Mouse (Mus musculus) ovary, adult 2 months (tissue): ENCODE results near the gene 9130230L23Rik. TPM values are rescaled to one million over a fixed set of nuclear protein-coding genes. Genes with fewer than 3 reads are reported as not detected.

ENCODE experiments used
- polyA plus RNA-seq: library from polyadenylated mRNA; depleted of rRNA; stranded (reverse); fragments of >200 nt; gene quantifications from 2 replicates; pipeline ENCODE4 v1.2.3, GENCODE M21; 2012; rRNA removed

The 9130230L23Rik gene
- polyA plus RNA-seq, result 0.53 and 0.62 TPM in 2 replicates

DNA sequence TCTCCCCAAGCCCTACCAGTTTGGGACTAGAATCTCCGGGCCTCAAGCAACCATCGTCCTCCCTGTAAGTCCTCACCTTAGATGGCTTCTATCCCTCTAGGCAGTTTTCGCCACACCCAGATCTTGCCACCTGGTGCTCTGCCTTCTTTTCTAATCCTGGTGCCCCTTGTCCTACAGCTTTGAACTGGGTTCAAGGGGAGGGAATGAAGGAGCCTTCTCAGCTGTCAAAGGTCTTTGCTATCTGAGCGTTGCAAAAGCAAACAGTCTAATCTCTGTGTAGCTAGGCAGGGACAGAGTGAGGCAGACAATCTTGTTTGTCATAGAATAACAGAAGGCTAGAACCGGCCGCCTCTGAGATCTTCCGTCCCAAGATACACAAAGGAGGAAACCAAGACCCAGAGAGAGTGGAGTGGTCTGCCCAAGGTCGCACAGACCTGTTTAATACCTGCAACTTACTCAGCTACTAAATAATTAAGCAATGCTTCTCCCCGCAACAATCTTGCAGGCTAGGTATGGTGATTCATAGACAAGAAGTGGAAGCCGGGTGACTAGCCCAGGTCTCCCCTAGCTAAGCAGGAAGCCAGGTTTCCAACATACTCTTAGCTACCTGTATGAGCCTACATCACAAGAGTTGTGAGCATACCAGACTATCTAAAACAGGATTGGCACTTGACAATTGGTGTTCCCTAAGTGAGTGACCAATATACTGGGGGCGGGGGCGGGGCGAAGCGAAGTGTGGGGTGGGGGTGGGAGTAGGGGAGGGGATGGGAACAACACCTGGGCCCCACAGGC is at the start of gene 9130230L23Rik:
TSS of gene 9130230L23Rik (minus strand) at position 152 of the 792 bp plus-strand sequence.

DNA sequence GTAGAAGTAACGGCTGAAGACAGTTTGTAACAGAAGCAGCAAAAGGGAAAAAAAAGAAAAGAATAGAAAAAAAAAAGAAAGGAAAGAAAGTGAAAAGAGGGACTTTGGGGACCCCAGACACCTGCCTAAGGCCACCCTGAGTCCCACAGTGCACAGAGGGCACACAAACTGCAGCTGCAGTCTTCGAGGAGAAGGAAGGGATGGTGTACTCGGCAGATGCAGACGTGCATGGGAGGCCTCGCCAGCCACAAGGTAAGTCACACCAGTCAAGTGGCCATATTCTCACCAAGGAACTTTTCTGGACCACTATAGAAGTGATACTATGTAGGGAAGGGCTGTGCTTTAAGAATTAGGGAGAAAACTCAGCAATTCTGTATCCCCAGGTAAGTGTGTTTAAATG is 69.3 kb downstream of the 9130230L23Rik start, which contains the start of gene Chrna9:
TSS of gene Chrna9 (plus strand) at position 139 of the 400 bp plus-strand sequence.

Other genes with a start within 250 kb of the 9130230L23Rik start
- gene N4bp2, start 240.8 kb downstream of the 9130230L23Rik start, polyA plus RNA-seq, result 9.6 and 14.5 TPM in 2 replicates
- 1.1 and 1.4 TPM in 2 replicates for gene Rhoh, start 143.1 kb downstream of the 9130230L23Rik start, polyA plus RNA-seq
- not detected in 2 replicates for gene Chrna9, start 69.4 kb downstream of the 9130230L23Rik start, polyA plus RNA-seq
- 40.9 and 78.0 TPM in 2 replicates for gene Rbm47, start 168.8 kb upstream of the 9130230L23Rik start, polyA plus RNA-seq